Mouse (Mus musculus): ENCODE results near the gene Usp8. TPM values are rescaled to one million over a fixed set of nuclear protein-coding genes. Genes with fewer than 3 reads are reported as not detected.

The Usp8 gene
- polyA plus RNA-seq, 1 experiment, result 8.6 TPM

DNA sequence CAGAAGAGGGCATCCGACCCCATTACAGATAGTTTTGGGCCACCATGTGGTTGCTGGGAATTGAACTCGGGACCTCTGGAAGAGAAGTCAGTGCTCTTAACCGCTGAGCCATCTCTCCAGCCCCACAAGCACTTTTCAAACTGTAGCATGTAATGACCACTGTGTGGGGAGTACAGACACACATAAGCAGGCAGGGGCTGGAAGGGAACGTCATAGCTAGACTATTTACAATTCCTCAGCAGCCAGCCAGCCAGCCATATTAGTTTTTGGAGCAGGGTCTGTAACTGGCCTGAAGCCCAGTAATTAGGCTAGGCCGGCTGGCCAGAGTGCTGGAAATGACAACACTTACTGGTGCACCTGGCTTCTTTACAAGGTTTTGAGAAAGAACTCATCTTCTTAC, 91.3 kb downstream of the Usp8 start:
- DNase-seq (ENCODE audit: low read depth, low spot score), result no peak
- 66% methylated on average over 5 of the region's 5 CpGs for WGBS

DNA sequence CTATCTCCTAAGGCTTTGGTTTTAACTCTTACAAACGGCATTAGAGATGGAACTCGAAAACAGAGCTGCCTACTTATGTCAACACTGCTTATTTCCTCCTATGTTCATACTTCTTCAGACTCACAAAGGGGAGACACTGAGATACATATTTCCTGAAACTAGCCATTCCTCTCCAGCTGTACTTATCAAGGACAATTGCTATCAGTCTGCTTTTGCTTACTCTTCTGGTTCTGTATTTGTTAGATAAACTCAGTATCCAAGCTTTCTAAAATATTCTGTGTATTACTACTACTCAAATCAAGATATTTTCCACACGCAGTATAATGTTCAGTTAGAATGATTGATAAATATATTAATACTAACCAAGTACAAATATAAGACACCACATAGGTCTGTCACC, 94.9 kb downstream of the Usp8 start:
- DNase-seq (ENCODE audit: low read depth, low spot score), result no peak
- 92% methylated on average over 3 of the region's 3 CpGs for WGBS

Other genes with a start within 250 kb of the Usp8 start
- gene Atp8b4, start 206.7 kb upstream of the Usp8 start, polyA plus RNA-seq (2012; rRNA removed), result 0.09 and 0.16 TPM in 2 replicates
- 12.4 and 28.5 TPM in 2 replicates for gene Slc27a2, start 154.9 kb upstream of the Usp8 start, polyA plus RNA-seq (2012; rRNA removed)
- 1.1 and 1.6 TPM in 2 replicates for gene Hdc, start 88.0 kb upstream of the Usp8 start, polyA plus RNA-seq (2012; rRNA removed)
- 9.2 and 9.8 TPM in 2 replicates for gene Gabpb1, start 31.0 kb upstream of the Usp8 start, polyA plus RNA-seq (2012; rRNA removed)
- gene Usp50, start 76.1 kb downstream of the Usp8 start, polyA plus RNA-seq (2012; rRNA removed), result 0.52 and 0.71 TPM in 2 replicates
- 3.4 and 5.6 TPM in 2 replicates for gene Trpm7, start 168.9 kb downstream of the Usp8 start, polyA plus RNA-seq (2012; rRNA removed)
- gene Sppl2a, start 225.9 kb downstream of the Usp8 start, polyA plus RNA-seq (2012; rRNA removed), result 22.5 and 26.6 TPM in 2 replicates